Mouse (Mus musculus) CH12.LX (cell line): ENCODE results near the gene Tyk2.

ENCODE experiments used
- CTCF ChIP-seq, 2 experiments: IDR thresholded peaks in 1 of 2; conservative IDR thresholded peaks in 1 of 2; 2 replicates each; pipeline ENCODE4 v1.5.1; 2011 to 2012; ENCODE audit warnings: low read depth in 2 of 2, low read length in 2 of 2, improper control_type of control experiment in 1 of 2, inconsistent platforms in 1 of 2, mild to moderate bottlenecking in 1 of 2, moderate library complexity in 1 of 2
- E2F4 ChIP-seq: IDR thresholded peaks from 2 replicates; pipeline ENCODE4 v1.6.1; 2011; ENCODE audit warnings: low read depth, low read length, improper control_type of control experiment; ENCODE audit not compliant: insufficient replicate concordance
- ETS1 ChIP-seq: conservative IDR thresholded peaks from 2 replicates; pipeline ENCODE4 v1.6.1; 2012; ENCODE audit warnings: low read depth, mild to moderate bottlenecking, inconsistent platforms, low read length, improper control_type of control experiment, moderate library complexity
- KAT2A ChIP-seq: IDR thresholded peaks from 2 replicates; pipeline ENCODE4 v1.6.1; 2012; ENCODE audit warnings: low read length, improper control_type of control experiment, inconsistent platforms; ENCODE audit not compliant: insufficient replicate concordance
- NELFE ChIP-seq: IDR thresholded peaks from 2 replicates; pipeline ENCODE4 v1.6.1; 2011; ENCODE audit warnings: low read depth, low read length, improper control_type of control experiment
- POLR2A ChIP-seq: IDR thresholded peaks from 2 replicates; pipeline ENCODE4 v1.6.1; 2011; ENCODE audit warnings: low read depth, mild to moderate bottlenecking, improper control_type of control experiment, low read length
- SIN3A ChIP-seq: IDR thresholded peaks from 2 replicates; pipeline ENCODE4 v1.6.1; 2012; ENCODE audit warnings: low read length, improper control_type of control experiment, inconsistent platforms
- ZC3H11A ChIP-seq: IDR thresholded peaks from 2 replicates; pipeline ENCODE4 v1.6.1; 2012; ENCODE audit warnings: low read depth, mild to moderate bottlenecking, inconsistent platforms, low read length, improper control_type of control experiment
- ZNF384 ChIP-seq: IDR thresholded peaks from 2 replicates; pipeline ENCODE4 v1.6.1; 2012; ENCODE audit warnings: low read depth, low read length, improper control_type of control experiment, inconsistent platforms

GRCm38 (mm10) chr9:21164072-21164471, 33.0 kb upstream of the Tyk2 start:
- no peak for TF ChIP-seq POLR2A
- TF ChIP-seq ZNF384: no peak
- TF ChIP-seq SIN3A: no peak
- TF ChIP-seq E2F4: no peak
- TF ChIP-seq ZC3H11A: no peak
- TF ChIP-seq KAT2A: no peak
- TF ChIP-seq ETS1: no peak
- no peak for TF ChIP-seq CTCF (conservative IDR thresholded peaks at IDR 0.05 in 1 of 2, IDR thresholded peaks at IDR 0.05 in 1 of 2; ENCODE audit: low read depth in 2 of 2, low read length in 2 of 2)
- no peak for TF ChIP-seq NELFE
